Mouse (Mus musculus) spleen, adult 2 months (tissue): ENCODE measurements around the gene Celf1.

Experiments
- CTCF ChIP-seq: fragments of 200-500 bp; IDR thresholded peaks from 2 replicates; pipeline ENCODE4 v1.5.1; 2011; ENCODE audit warnings: mild to moderate bottlenecking, inconsistent platforms; ENCODE audit not compliant: insufficient read depth, insufficient read length, insufficient replicate concordance; ENCODE audit errors: extremely low read depth
- POLR2A ChIP-seq: fragments of 200-500 bp; IDR thresholded peaks from 2 replicates; pipeline ENCODE4 v1.6.1; 2011; ENCODE audit warnings: low read depth, low read length, inconsistent platforms

DNA sequence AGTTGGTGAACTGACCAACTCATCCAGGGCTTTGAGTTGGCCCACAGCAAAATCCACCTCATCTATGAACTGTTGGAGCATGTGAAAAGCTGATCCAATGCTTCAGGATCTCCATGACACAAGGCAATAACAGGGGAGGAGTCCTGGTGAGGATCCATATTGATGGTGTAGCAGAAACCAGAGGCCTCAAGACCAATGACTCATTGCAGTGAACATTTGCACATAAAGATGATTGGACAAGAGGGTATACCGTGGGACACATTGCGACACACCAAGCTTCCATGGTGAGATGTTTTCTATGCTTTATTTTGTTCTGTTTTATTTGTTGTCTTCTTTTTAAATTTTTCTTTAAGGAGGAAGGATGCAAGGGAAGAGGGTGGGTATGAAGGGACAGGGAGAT, 17.5 kb upstream of the Celf1 start:
- TF ChIP-seq POLR2A (no peak), CTCF (no peak)
